Mouse (Mus musculus) liver, adult 2 months (tissue): ENCODE measurements at regions not wholly inside any gene's neighbourhood (a gene's known extent, or its start where the extent isn't known, plus 50 kb on each side); places are given as distances from the start of the nearest gene placed in this dataset.

Source experiments
- DNase-seq: peaks from one replicate; pipeline ENCODE4 v3.0.0-alpha.2; 2011; ENCODE audit warnings: low read depth, low spot score; ENCODE audit errors: extremely low read depth
- H3K27ac ChIP-seq: fragments of 200-500 bp; replicated peaks from 2 replicates; pipeline ENCODE4 v1.5.1; 2012; ENCODE audit warnings: low read depth, mild to moderate bottlenecking, control low read depth, inconsistent platforms, low read length; ENCODE audit not compliant: insufficient read depth
- H3K27me3 ChIP-seq: fragments of 200-500 bp; 2 replicates; pipeline ENCODE4 v1.6.1; 2012; ENCODE audit warnings: mild to moderate bottlenecking, moderate library complexity, low read length, inconsistent platforms; ENCODE audit not compliant: control insufficient read depth, insufficient read depth
- H3K36me3 ChIP-seq: fragments of 200-500 bp; 2 replicates; pipeline ENCODE4 v1.6.1; 2012; ENCODE audit warnings: low read length, inconsistent platforms; ENCODE audit not compliant: control insufficient read depth, insufficient read depth
- H3K4me1 ChIP-seq: fragments of 200-500 bp; 2 replicates; pipeline ENCODE4 v1.6.1; 2011; ENCODE audit warnings: low read length; ENCODE audit not compliant: control insufficient read depth, insufficient read depth
- H3K4me3 ChIP-seq: fragments of 200-500 bp; 2 replicates; pipeline ENCODE4 v1.5.1; 2011; ENCODE audit warnings: low read depth, mild to moderate bottlenecking, control low read depth, low read length, moderate library complexity; ENCODE audit not compliant: insufficient read depth
- H3K79me2 ChIP-seq: fragments of 200-500 bp; 2 replicates; pipeline ENCODE4 v1.6.1; 2012; ENCODE audit warnings: inconsistent platforms, mild to moderate bottlenecking, low read length, moderate library complexity; ENCODE audit not compliant: control insufficient read depth, insufficient read depth
- H3K9ac ChIP-seq: fragments of 200-500 bp; 2 replicates; pipeline ENCODE4 v1.6.1; 2012; ENCODE audit warnings: low read depth, mild to moderate bottlenecking, control low read depth, inconsistent platforms, low read length
- CTCF ChIP-seq: fragments of 200-500 bp; IDR thresholded peaks from 2 replicates; pipeline ENCODE4 v1.5.1; 2011; ENCODE audit warnings: low read depth, low read length, control low read depth
- POLR2A ChIP-seq: fragments of 200-500 bp; IDR thresholded peaks from 2 replicates; pipeline ENCODE4 v1.6.1; 2011; ENCODE audit warnings: low read length, control low read depth; ENCODE audit not compliant: insufficient read depth; ENCODE audit errors: extremely low read depth
- WGBS: fragments of 180-500 bp; shearing (Covaris S2); methylation state at CpG from one replicate; pipeline ENCODE4 v1.1.7; 2018; 5-methylcytosine and 5-hydroxymethylcytosine counted together

- Histone ChIP-seq H3K27me3 (no peaks in the 10 kb centered on the region), H3K79me2 (no peaks in the 10 kb centered on the region), H3K4me3 (no peak overlapping the region), H3K9ac (no peak overlapping the region), H3K27ac (no peak overlapping the region), H3K4me1 (no peaks in the 10 kb centered on the region), H3K36me3 (no peaks in the 10 kb centered on the region)
- DNase-seq: peak; percentile 2
- 44% methylated on average over 4 of the region's 4 CpGs for WGBS
- TF ChIP-seq CTCF: no peak
Measured at GRCm38 (mm10) chr6:92316781-92317180, 72.3 kb upstream of the Trh start.

DNA sequence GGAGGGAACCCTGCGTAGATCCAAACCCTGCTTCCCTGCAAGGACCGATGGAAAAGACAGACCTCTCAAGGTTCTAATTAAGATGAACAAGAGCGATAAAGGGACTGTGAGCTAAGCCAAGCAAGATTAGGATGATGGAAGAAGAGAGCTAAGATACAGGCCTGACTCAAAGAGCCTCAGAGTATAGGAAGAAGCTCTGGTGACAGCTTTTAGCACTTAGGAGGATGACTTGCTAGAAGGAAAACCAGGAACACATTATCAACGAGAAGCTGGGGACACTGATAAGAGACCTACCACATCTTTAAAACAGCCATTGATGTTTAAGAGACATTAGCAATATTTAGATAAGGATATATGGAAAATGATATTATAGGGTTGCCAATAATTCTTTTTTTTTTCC is 59.7 kb upstream of the Trh start:
- no peaks in the 10 kb centered on the region for H3K27me3 ChIP-seq
- WGBS: 57% methylated on average over 4 of the region's 4 CpGs

GRCm38 (mm10) chr6:92303266-92303665 is 58.8 kb upstream of the Trh start:
- Histone ChIP-seq H3K4me1 (no peaks in the 10 kb centered on the region), H3K36me3 (no peaks in the 10 kb centered on the region), H3K27ac (no peak overlapping the region), H3K79me2 (no peaks in the 10 kb centered on the region), H3K4me3 (no peak overlapping the region), H3K9ac (no peak overlapping the region), H3K27me3 (no peaks in the 10 kb centered on the region)
- DNase-seq: no peak
- WGBS: 83% methylated on average over 1 of the region's 1 CpGs
- TF ChIP-seq CTCF: no peak
- TF ChIP-seq POLR2A: no peak

More for the DNA sequence above, 59.7 kb upstream of the Trh start:
- DNase-seq: no peak
- no peak overlapping the region for H3K4me3 ChIP-seq
- H3K4me1 ChIP-seq: no peaks in the 10 kb centered on the region
- H3K9ac ChIP-seq: no peak overlapping the region
- no peaks in the 10 kb centered on the region for H3K79me2 ChIP-seq
- TF ChIP-seq POLR2A: no peak
- no peak for TF ChIP-seq CTCF
- H3K36me3 ChIP-seq: no peaks in the 10 kb centered on the region
- no peak overlapping the region for H3K27ac ChIP-seq
